Mouse (Mus musculus): ENCODE data around the gene Tcf19.
"Not testable (repeated sequence)": the region's sequence is repeated elsewhere in the genome, so short reads cannot be mapped to it uniquely, and the experiment has no call there.

The Tcf19 gene

DNA sequence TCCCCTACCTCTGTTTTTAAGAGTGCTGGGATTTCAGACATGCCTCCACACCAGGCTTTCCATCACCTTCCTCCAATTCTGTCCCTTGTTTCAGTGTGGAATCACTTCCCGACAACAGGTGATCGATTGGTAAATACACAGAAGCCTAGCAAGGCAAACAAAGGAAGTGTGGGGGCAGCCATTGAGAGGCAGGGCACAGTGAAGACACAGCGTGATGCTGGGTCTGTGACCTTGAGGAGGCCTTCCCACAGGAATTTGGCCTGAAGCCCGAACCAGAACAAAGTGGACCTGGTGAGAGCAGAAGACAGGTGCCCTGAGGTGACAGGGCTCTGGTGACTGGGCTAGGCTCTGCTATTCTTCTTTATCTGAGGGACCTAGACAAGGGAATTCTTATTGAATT lies 30.9 kb downstream of the Tcf19 start:
- DNase-seq (ENCODE audit: low spot score in 2 of 2): no peak

DNA sequence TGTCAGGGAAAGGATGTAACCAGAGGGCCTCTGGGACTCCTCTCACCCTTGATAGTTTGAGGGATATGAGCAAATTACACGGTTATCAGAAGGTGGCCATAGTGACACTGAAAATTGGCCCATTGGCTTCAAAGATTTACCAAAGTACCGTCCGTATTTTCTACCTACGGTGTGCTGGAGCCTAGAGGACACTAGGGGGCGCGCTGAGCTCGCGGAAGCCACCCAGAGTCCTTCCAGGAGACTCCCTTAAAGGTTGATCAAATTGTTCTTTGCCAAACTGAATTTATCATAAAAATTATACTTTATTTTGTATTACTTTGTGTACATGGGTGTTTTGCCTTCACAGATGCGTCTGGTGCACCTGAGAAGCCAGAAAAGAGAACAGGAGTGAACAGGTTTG lies 32.6 kb downstream of the Tcf19 start:
- peak in 1 of 2 experiments; percentile 47 for DNase-seq (ENCODE audit: low spot score in 2 of 2)

DNA sequence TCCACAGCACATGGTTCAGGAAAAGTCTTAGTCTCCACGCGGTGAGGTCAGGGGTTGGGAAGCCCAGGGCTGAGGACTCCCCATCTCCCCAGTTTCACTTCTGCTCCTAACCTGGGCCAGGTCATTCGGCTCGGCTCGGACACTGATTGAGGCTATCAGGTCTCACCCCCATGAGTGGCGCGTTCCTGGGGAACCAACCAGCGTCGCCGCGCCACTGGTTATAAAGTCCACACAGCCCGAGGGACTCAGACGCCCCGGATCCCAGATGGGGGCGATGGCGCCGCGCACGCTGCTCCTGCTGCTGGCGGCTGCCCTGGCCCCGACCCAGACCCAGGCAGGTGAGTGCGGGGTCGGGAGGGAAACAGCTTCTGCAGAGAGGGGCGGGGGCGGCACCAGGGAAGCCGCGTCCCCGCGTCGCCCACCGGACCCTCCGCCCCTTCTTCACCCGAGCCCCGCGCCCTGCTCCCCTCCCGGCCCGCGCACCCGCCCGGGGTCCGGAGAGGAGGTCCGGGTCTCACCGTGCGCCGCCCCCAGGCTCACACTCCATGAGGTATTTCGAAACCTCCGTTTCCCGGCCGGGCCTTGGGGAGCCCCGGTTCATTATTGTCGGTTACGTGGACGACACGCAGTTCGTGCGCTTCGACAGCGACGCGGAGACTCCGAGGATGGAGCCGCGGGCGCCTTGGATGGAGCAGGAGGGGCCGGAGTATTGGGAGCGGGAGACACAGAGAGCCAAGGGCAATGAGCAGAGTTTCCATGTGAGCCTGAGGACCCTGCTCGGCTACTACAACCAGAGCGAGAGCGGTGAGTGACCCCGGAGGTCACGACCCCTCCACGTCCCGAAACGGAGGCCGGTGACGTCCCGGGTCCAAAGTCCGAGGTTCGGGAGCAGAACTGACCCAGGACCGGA lies 46.5 kb downstream of the Tcf19 start, which contains the start of gene H2-Q10:
H2-Q10 (plus strand) TSS at position 248 of the 910 bp plus-strand sequence.
- no peak for DNase-seq (ENCODE audit: low spot score in 2 of 2)

DNA sequence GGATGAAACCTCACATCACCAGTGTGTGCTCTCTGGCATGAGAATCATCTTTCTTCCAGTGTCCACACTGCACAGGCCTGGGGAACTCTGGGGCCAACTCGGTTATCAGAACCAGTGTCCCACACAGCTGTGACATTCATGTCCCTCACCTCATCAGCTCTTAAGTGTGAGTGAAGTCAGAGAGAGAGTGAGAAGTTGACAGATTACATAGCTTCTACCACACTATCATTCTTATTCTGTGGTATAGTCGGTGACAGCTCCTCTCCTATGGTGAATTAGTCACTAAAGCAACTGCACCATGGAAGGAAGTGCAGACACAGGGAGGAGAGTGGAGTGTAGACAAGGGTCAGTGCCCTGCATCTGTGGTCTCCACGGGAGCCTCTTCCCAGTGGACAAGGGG lies 47.7 kb downstream of the Tcf19 start:
- DNase-seq (ENCODE audit: low spot score in 2 of 2): not testable (repeated sequence)

GRCm38 (mm10) chr17:35465651-35466050 lies 51.0 kb downstream of the Tcf19 start:
- not testable (repeated sequence) for DNase-seq (ENCODE audit: low spot score in 2 of 2)

All from spleen, postnatal 14 days (tissue).